Mouse (Mus musculus): ENCODE measurements at regions not wholly inside any gene's neighbourhood (a gene's known extent, or its start where the extent isn't known, plus 50 kb on each side); places are given as distances from the start of the nearest gene placed in this dataset.

DNA sequence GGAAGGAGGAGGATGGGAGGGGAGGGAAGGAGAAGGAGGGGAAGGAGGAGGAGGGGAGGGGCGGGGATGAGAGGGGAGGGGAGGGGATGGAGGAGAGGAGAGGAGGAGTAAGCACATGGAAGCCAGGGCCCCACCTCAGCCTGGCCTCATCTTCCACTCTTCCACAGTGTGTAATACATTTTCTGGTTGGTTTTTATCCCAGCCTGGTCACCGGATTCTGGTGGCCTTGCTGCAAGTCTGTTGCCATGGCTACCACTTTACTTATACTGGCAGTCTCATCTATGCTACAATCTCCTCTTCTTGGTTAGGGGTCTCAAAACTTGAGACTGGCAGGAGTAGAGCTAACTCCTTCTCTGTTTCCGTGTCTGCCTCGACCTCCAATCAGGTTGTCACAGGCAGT, 147.8 kb upstream of the Slc7a14 start:
- TF ChIP-seq CTCF (IDR thresholded peaks at IDR 0.05; ENCODE audit: low read depth), result no peak
- TF ChIP-seq EP300 (IDR thresholded peaks at IDR 0.05; ENCODE audit: low read depth), result no peak

All from liver, embryonic 14.5 days (tissue).